Mouse (Mus musculus) CD8-positive naive resting alpha-beta T cell, adult 2 months (primary cell): ENCODE results near the gene Caln1.

Source experiments
- DNase-seq, 2 experiments: peaks; one replicate each; pipeline ENCODE4 v3.0.0; 2022; ENCODE audit warnings: low read depth in 2 of 2, low spot score in 2 of 2

The Caln1 gene

DNA sequence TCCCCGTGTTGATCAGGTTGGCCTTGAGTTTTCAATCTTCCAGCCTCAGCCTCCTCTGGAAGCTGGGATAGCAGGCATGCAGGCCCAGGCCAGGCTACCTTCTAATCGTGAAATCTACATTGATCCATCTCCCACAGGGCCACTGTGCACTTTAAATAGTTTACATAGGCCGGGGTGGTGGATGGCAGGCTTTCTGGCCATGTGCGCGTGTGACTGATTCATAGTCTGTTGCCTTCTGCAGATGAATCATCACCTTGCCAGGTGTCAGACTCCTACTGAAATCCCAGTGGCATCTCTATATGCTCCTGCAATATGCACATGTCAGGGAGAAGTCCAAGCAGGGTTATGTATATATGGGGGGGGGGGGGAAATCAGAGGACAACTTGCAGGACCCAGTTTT lies 428.5 kb downstream of the Caln1 start:
- no peak for DNase-seq

DNA sequence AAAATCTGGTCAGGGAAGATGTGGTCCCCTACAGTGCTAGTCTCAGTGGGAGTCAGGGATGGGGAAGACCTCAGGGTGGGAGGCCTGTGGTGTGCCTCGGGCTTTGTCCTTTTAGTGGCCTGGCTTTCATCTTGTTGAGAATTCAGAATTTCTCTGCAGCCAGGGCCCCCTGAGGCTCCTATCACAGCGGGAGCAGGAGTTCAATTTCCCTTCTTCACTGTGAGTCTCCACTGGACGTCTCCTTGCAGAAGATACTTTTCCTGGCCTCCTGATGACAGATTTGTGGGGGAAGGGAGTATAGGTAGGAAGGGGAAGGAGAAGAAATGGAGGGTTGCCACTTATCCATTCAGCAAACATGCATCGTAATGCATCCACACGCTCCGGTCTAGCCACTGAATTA lies 441.1 kb downstream of the Caln1 start:
- no peak for DNase-seq

DNA sequence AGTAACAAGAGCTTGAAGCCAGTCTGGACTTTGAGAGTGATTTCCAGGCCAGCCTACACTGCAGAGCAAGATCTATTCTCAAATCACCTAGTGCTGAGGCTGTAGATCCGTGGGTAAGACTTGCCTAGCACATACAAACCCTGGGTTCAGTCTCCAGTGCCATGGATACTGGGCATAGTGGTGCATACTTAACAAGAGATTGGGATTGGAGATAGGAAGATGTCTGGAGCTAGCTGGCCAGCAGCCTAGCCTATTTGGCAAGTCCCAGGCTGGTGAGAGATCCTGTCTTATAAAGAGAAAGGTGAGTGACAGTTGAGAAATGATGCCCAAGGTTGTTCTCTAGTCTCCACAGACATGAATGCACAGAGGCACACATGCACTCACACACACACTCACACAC lies 441.6 kb downstream of the Caln1 start:
- no peak for DNase-seq

DNA sequence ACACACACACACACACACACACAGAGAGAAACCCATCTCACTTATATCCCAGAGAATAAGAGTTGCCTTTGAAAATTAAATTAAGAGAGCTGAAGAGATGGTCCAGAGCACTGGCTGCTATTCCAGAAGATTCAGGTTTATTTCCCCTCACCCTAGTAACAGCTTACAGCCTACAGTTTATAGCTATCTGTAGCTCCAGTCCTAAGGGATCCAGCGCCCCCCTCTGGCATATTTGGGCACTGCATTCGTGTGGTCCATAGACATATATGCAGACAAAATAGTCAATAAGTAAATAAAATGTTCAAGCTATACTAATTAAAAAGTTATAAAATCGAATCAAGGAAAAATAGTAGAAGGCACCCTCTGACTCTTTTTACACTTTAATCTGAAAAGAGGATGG lies 442.0 kb downstream of the Caln1 start:
- no peak for DNase-seq

DNA sequence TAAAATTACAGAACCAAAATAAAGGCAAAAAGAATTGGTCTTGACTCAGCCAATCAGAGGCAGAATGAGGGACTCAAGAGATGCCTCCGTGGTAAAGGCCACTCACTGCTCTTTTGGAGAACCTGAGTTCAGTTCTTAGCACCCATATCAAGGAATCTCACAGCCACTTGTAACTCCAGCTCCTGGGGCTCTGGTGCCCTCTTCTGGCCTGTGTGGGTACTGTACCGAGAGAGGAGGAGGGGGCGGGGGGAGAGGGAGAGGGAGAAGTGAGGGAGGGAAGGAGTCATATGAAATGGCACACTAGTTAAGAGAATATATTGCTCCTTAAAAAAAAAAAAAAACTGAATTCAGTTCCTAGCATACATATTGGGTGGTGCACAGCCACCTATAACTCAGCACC lies 442.7 kb downstream of the Caln1 start:
- DNase-seq, result no peak

DNA sequence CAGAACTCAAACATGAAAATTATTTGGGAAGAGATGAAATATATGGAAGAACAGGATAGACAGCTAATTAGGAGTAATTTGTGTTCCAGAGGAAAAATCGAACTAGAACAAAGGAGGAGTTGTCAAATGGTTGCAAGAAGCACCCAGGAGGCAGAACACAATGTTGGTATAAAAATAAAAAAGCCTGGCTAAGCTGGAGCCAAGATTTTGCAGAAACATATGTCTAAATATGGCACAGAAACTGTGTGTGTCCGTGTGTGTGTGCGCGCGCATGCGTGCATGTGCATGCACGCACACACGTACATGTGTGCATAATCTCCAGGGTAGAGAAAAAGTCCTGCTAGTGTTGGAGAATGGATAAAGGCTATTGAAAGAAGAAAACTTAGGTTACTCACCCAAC lies 443.3 kb downstream of the Caln1 start:
- DNase-seq, result no peak

DNA sequence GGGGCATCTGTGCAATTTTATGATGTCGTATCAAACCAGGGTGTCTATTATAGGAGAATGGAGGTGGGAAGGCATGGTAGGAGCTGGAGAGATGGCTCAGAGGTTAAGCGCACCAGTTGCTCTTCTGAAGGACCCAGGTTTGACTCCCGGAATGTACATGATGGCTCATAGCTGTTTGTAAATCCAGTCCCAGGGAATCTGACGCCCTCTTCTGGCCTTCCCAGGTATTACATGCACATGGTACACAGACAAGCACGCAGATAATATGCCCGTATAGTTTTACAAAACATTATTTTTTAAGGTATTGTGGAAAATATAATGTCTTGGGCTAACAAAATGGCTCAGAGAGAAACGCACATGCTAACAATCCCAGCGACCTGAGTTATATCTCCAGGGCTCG lies 443.8 kb downstream of the Caln1 start:
- no peak for DNase-seq

DNA sequence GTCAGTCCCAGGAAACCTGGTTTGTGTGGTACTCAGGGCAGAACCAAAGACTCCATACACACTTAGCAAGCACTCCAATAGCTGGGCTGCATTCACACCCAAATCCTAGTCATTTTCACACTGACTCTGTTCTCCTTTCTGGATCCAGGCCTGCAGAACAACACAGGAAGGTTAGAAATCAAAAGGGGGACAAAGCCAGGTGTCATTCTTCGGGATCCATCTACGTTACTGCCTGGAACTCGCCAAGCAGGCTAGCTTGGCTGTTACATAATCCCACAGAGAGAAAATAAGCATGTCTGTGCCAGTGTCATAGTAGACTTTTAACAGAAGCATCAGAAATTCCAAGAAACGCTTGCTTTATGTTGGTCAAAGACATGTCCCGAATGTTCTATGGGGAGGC lies 446.1 kb downstream of the Caln1 start:
- DNase-seq, result no peak

DNA sequence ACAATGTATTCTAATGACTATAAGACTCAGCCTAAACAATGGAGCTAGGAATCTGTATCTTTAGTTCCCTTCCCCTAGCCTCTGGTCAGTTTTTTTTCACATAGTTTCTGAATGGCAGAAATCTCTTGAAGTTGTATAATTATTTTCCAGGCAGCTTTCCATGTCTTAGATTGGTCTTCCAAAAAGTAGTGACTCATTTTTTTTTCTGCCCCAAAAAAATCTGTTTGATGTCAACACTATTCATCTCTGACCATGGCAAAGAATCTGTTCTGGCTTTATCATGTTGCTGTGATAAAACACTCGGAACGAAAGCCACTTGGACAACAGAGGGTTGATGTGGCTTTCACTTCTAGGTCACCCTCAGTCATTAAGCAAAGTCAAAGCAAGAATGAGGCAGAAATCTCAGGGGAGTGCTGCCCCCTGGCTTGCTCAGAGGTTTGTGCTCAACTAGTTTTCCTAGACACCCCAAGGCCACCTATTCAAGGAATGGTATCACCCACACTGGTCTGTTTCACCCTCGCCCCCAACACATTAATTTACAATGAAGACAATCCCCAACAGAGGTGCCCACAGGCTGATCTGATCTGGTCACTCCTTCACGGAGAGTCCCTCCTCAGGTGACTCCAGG lies 450.9 kb downstream of the Caln1 start:
- DNase-seq, result no peak

DNA sequence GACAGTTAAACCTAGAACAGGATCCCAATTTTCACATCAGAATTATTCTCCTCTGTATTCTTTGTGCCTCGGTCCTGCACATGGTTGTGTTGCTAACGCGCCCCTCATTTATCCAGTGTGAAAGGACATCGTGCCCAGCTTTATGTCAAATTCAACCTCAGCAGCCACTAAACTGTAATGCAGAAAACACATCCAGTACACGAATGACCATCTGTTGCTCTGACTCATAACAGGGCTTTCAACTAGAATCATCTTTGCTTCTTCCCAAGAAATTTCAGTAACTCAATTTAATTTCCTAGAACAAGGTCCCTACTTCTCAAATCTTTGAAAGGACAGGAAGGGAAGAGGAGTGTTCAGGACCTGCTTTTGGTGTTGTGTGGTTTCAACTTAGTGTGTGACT lies 451.4 kb downstream of the Caln1 start:
- no peak for DNase-seq

DNA sequence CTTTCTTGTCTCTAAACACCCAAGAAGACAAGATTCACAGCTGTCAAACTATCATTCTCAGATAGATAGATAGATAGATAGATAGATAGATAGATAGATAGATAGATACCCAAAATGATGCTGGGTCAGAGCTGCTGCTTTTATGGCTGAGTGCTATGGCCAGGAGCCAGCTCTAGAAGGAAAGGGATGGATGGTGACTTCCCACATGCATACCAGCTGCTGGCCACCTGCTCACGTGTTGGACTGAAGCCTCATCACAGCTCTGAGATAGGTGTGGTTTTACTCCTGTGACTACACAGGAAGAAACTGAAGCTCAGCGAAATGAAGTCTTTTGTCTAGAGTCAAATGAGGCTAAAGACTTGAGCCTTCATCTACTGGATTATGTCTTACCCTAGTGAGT lies 456.5 kb downstream of the Caln1 start:
- DNase-seq, result no peak

DNA sequence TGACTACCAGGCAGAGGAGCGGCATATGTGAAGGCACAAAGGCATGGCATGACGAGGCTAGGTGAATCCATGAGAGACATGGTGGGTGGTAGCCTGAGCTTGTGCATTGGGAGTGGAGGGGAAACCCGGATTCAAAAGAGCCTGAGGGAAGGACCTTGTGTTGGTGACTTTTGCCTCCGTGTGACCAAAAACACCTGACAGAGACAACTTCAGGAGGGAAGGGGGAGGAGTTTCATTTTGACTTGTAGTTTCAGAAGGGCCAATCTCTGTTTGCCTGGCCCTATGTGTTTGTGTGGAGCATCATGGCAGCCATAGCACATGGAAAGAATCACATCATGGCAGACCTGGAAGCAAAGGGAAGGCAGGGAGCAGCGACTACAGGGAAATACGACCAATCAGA lies 479.3 kb downstream of the Caln1 start:
- no peak for DNase-seq

DNA sequence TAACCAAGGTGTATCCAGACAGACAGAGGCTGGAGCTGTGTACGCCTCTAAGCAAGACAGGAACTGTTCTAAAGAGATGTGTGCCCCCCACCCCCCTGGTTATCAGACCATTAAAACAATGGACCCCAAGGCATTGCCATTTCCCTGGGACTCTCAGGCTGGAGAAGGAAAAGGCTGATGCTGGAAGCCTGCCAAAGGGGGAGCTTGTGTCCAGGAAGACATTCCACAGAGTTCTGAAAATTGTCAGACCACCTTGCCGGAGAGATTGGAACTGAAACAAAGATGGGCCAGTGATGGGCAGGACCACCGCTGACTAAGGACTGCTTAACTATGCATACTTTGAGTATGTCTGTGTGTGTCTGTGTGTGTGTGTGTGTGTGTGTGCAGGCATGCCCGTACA lies 480.4 kb downstream of the Caln1 start:
- no peak for DNase-seq

DNA sequence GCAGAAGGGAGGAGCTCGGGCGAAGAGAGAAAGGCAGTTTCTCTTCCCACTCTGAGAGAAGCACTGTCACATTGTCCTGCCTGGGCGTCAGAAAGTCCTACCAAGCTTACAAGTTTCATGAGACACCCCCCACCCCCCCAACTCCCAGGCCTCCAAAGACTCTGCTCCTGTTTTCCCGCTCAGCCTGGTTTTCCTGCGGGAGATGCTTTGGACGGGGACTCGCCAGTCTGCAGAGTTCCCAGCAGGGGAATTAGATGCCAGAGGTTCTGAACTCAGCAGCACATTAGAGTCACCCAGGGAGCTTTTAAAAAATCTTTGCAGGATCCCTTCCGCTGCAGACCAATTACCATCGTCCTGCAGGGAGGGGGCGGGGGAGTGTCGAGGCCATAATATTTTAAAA lies 482.9 kb downstream of the Caln1 start:
- DNase-seq, result no peak

DNA sequence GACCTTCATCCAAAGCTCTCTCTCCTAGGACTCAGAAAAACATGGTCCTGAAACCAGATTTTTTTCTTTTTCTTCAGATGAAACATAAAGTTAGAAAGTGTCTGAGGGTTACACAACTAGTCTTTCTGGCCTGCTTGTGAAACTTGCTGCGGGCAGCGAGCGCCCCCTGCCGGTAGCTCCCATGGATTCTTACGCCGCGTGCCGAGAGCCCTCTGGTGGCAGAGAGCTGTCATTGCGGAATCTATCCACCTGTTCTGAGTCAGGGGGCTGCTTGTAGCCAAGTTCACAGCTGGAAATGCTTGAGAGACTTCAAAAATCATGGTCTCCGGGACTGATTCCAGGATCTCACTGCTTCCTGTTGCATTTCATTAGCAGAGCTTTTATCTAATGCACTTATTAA lies 484.1 kb downstream of the Caln1 start:
- DNase-seq, result no peak

DNA sequence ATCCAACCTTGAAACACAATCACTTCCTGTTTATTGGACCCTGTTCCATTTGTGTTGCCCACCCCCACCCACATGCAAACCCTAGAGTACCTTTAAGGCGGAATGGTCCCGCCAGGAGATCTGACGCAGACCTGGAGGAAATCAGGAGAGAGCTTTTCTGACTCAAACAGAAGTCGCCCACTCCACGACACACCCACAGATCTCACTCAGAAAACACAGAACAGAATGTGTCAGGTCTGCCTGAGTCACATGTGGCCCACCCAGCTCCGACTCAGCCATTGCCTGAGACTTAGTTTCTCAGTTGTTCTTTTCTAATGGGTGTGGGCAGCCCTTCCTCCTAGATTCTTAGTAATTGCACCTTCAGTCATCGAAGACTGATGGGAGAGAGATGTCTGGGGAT lies 485.2 kb downstream of the Caln1 start:
- no peak for DNase-seq

DNA sequence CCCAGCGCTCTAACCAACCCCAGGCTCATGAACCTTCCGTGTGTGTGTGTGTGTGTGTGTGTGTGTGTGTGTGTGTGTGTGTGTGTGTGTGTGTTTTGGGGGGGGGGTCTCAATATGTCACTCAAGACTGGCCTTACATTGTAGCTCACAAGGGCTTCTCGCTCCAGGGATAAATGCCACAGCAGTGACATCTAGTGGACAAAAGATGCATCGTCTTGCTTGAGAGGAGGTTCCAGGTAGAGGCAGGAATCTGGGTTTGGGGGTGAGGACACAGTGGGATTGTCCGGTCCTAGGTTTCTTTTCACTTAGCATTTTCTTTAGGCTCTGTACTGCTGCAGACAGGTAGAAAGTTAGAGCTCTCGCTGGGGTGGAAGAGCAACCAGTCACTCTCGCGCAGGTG lies 488.9 kb downstream of the Caln1 start:
- no peak for DNase-seq

DNA sequence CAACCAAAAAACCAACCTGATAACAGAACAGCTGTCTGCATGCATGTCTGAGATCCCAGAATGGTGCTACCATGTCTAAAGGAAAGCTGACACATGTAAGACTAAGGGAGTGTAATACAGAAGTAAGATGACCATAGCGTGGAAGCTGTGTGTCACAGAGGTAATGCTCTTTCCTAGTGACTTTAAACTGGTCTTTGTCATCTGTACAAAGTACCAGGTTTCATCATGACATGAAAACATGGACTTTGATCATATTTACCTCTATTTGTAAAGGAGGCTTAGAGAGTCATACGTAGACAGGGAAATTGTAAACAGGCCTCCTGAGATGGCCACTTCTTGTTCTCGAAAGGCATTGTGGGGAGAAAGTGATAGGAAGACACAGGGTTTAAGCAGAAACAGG lies 489.5 kb downstream of the Caln1 start:
- no peak for DNase-seq

DNA sequence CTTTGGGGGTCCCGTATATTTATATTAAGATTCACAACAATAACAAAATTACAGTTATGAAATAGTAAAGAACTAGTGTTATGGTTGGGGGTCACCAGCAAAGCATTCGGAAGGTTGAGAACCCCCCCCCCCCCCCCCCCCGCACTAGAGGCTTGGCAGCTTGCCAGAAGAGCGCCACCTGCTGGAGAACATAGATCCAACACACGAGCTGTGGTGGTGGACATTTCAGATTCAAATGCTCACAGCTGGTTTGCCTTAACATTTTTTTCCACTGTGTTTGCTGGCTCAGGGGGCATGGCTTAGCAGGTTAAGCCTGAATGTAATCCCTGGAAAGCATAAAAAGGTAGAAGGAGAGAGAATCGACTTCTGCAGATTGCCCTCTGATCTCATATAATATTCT lies 490.5 kb downstream of the Caln1 start:
- DNase-seq, result no peak

DNA sequence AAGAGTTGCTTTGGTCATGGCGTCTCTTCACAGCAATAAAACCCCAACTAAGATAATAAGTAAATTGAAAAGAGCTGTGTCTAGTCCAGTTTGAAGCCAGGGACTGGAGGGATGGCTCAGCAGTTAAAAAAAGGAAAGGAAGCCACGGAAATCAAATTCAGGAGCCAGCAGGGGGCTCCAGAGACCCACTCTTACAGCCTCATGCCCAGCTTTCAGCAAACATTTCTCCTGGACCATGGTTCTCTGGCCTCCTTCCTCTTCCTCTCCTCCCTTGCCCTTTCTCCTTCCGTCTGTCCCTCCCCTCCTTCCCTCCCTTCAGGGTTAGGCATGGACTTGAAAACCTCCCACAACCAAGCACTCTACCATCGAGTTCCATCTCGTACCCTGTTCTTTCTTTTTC lies 493.0 kb downstream of the Caln1 start:
- no peak for DNase-seq

DNA sequence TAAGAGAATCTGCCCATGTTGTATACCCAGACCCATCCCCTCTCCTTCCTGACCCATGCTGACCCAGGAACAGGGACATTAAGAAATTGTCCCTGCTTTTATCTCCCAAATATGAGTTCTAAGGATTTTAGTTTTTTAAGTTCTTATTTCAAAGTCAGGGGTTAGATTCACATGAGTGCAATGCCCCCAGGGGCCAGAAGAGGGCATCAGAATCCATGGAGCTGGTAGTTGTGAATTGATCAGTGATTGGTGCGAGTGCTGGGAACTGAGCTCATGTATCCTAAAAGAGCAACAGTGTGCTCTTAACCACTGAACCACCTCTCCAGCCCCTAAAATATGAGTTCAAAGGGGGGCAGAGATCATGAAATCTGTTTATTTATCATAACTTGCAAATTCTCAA lies 500.6 kb downstream of the Caln1 start:
- DNase-seq, result no peak

DNA sequence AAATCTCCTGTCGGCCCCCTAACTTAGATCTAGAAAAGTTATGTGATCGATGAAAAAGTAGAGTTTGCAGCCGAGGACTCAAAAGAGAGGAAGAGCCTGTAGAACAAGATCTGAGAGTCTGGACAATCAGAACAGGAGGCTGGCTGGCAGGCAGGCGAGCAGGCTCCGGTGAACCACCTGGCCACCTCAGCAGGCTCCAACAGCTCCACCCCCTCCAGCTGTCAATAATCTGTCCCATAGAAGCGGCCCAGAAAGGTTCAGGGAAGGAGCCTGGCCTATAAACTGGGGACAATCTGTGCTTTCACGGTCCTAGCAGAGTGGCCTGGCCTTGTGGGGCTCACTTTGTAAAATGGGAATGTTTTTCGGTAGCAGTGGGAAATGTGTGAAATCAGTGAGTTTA lies 501.8 kb downstream of the Caln1 start:
- no peak for DNase-seq

DNA sequence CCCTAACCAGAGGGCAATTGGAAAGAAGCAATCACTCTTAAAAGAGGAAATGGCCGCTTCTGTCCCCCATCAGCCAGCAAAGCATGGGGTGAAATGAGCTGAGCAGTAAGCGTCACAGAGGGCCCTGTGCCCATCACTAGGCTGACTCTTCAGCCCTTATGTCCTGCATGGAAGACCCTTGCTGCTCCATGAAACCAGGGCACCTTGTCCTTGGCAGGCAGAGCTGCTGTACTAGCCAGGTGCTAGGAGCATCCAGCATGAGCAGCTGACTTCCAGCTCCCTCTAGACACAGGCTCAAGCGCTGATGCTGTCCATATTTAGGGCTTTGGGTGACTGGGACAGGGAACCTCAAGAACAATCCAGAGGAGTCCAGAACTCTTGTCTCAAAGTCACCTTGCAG lies 506.1 kb downstream of the Caln1 start:
- no peak for DNase-seq

DNA sequence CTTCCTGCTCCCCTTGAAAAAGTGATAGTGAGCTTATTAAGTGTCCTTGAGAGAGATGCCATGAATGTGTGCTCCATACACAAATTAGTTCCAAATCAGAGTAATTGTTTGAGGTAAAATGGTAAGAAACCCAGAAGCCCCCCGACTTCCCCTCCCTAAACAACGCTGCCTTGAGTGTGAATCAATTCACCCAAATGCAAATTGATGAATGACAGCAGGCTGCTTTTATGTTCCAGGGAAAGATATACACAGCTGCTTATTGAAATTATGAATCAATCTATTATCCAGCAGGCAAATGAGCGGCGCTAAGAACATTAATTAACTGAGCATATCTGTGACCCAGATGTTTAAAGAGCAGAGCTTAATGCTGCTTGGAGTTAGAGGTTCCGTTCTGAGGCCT lies 511.1 kb downstream of the Caln1 start:
- DNase-seq, result no peak
